Mouse (Mus musculus): Measurements from ENCODE around the gene Ubc.

The Ubc gene

DNA sequence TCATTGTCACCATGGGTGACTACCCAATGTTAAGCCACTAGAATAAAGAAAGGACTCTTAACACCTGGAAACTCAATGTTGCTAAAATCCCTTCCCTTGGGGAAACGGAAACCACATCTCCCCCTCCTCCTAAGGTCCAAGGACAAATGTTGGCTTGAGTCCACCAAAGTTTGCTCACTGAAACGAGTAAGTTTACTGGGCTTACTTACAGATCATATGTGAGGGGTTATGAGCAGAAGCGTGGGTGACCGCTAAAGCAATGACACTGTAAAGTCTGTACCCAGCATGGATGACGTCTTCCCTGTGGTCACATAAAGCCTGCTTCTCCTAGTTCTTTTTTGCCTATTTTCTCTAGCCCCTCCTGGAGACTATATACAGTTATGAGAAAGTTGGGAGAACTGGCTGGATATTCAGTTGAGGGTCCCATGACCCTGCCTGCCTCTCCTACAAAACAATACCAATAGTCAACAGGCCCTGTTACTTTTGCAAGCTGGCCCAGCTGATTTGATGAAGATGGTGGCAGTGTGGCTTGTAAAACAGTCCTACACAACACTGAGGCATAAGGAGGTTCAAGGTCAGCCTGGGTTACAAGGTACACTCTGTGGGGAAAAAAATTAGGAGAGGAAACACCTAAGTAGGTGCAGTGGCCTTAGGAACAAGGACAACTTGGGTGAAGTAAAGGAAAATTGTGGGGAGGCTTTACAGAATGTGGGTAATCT, 7.9 kb downstream of the Ubc start:
- DNase-seq: no peak

DNA sequence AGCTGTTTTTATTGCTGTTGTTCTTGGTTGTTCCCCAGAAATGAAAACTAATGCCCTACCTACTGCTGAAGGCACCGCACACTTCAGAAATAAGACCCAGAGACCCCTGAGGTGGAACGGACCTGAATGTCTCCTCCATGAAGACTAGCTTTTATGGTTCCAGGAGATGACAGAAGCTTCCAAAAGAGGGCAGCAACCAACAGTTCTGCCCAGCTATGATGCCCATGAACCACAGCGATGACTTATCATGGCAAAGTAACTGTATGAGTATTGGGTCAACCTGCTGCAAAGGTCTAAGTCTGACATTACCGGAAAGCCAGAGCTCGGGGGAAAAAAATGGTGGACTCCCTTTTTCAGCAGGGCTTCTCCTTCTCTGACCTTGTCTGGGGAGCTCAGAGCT, 11.1 kb downstream of the Ubc start:
- no peak for DNase-seq

DNA sequence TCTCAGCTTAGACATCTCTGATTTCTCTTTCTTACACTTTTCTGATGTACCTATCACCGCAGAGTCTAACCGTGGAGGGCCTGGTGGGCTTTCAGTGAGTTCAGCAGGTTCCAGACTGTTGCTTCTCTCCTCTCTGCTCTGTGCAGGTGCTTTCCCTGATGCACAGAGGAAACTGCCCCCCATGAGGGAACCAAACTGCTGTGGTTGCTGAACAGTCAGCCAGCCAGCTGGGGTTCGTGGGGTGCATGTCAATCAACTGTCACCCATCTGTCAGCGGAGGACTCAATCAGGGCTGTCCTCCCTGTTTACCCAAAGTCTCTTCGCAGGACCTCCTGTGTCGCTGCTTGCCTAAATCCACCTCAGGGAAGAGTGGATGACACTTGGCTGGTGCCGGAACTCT, 12.8 kb downstream of the Ubc start:
- no peak for DNase-seq

DNA sequence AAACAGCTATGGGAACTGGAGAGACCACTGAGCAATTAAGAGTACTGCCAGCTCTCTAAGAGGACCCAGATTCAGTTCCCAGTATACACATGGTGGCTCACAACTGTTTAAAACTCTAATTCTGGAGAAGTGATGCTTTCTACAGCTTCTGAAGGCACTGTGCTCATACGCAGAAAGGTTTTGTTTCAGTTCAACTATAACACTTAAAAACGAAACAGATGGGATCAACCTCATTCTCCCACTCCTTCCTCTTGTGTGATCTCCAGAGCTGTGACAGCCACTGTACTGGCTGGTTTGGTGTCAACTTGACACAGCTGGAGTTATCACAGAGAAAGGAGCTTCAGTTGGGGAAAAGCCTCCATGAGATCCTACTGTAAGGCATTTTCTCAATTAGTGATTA, 14.1 kb downstream of the Ubc start:
- DNase-seq: no peak

DNA sequence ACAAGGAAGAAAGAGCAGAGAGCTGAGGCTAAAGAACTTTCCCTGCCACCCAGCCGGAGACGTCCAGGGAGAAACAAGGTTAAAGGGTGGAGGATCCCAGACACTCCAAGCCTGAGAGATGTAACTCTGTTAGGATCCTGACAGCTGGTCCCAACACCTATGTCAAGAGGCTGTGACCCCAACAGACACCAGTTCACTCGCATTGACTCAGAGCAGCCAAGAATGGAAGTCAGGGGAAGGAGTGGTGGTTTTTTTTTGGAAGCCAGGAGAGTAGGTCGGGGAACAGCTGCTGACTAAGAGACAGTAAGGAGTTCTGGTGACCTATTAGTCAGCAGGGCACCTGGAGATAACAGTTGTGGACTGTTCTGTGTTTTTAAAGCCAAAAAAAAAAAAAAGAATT, 18.0 kb downstream of the Ubc start:
- DNase-seq: no peak

DNA sequence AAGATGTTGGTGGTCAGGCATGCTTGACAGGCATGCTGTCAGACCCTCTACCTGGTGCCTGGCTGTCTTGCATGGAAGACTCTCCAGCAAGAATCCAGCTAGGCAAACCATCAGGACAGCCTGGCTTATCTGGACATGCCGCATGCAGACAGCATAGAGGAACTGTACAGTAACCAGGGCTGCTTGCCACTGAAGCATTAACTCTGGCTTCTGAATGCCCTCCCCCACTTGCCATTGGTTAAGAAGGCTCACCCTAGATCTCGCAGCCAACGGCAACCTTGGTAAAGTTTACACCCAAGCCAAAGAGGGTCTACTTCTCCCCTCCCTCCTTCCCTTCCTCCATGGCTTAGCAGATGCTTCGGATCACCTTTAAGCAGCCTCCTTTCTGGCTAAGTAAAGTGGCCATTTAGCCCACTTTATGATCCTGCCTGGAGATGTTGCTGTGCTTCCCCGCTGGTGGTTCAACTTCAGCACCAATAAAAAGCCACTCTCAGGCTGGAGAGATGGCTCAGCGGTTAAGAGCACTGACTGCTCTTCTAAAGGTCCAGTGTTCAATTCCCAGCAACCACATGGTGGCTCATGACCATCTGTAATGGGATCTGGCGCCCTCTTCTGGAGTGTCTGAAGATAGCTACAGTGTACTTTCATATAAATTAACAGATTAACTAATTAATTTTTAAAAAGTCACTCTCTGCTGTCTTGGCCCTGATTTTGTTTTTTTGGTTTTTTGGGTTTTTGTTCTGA, 18.9 kb downstream of the Ubc start:
- no peak for DNase-seq

DNA sequence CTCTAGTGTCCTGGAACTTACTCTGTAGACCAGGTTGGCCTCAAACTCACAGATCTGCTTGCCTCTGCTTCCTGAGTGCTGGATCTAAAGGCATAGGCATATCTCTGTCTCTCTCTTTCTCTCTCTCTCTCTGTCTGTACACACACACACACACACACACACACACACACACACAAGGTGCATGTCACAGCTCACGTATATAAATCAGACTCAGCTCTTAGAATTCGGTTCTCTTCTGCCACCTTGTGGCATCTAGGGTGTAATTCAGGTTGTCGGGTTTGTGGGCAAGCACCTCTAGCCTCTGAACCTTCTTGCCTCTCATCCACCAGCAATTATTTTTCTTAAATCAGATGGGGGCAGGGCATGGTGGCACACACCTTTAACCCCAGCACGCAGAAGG, 21.4 kb downstream of the Ubc start:
- DNase-seq: peak; percentile 80

DNA sequence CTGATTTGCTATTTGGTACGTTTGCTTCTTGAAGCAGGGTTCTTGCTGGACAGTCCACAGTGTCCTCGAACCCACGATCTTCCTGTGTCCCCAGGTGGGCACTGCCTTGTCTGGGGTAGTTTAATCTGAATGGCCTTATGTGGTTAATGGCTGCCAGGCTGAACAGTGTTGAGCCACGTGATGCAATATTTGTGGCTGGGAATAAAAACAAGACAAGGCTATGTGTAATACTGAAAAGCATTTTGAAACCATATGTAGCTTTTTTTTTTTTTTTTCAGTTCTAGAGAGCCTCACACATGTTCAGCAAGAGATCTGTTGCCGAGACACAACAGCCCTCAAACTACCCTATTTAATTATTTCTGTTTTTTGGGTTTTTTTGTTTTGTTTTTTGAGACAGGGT, 21.8 kb downstream of the Ubc start:
- no peak for DNase-seq

DNA sequence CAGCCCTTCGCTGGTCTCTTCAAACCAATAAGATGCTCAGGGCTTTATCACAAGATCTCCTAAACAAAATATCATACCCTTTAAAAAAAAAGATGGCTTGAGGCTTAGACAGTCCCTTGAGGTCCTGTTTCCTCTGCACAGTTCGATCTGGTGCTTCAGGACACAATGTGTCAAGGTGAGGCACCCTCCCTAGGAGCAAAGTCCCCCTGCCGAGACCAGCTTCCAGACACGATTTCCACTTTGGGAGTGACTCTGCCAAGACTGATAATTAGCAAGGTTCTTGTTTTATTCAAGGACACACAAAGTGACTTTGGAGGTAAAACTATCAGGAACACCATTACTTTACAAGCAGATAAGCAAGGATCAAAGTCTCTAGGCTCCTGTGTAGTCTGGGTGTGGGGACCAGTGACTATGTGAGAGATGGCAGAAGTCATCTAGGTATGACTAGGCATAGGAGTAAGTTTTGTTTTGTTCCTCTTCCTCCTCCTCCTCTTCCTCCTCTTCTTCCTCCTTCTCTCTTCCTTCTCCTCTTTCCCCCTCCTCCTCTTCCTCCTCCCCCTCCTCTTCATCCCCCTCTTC, 25.1 kb downstream of the Ubc start:
- DNase-seq: no peak

DNA sequence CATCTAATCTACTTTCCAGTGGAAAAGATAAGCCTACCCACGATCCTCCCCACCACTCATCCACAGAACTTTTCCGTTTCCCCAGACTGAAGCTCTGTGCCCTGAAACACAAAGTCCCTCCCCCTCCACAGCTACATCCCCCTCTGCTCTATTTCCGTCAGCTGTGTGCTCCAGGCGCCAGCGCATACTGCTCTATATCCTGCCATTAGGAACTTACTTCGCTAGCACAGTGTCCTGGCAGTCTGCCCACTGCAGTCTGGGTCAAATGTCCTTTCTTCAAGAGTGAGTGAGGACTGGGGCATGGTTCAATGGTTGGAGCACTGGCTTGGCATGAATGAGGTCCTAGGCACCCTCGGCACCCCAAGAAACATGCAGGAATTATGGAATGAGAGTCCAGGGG, 26.1 kb downstream of the Ubc start:
- peak; percentile 62 for DNase-seq

DNA sequence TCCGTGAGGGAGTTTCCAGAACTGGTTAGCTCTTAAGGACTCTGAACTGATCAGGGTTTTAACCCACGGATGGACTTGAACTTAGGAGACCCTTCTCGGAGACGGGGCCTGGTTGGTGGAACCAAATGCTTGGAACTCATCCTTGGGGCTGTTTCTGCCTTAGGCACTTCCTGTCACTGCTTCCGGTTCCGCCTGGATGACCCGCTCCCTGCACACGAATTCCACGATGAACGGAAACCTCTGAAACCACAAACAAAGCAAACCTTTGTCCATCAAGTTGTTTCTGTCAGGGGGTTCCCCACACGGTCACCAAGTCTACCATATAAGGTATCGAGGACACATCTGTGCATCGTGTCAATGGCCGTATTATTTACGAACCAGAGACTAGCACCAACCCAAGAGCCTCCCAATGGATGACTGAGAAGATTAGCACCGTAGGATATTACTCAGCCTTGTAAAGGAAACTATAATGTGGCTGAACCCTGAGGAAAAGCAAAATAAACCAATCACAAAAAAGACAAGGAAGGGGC, 29.0 kb downstream of the Ubc start:
- no peak for DNase-seq

DNA sequence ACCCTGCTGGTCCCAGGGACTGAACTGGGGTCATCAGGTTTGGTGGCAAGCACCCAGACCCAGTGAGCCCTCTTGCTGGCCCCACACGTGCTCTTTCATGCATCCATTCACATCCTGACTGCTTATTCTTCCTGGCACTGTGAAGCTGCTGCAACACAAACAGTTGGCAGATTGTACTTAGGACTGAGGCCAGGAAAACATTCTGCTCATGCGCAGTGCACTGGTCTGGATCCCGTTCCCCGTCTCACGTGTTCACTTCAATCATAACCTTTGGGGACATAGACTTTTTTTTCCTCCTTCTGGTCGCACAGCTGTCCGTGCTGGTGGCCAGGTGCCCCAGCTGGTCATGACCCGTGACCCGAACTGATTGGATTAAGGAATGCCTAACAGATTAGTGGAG, 29.4 kb downstream of the Ubc start:
- no peak for DNase-seq

DNA sequence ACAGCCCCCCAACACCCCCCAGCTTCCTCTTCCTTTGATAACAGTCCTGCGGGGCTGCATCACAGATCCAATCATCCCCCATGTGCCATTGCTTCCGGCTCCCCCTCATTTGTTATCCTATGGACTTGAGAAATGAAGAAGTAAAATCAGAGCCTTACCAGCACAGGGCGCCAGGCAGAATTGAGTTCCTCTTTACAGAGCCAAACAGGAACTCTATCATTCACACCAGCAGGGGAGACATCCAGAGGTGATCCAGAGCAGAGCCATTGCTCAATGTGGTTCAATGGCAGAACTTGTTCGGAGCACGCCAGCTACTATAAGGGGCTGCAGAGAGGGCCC, 31.8 kb downstream of the Ubc start:
- no peak for DNase-seq

DNA sequence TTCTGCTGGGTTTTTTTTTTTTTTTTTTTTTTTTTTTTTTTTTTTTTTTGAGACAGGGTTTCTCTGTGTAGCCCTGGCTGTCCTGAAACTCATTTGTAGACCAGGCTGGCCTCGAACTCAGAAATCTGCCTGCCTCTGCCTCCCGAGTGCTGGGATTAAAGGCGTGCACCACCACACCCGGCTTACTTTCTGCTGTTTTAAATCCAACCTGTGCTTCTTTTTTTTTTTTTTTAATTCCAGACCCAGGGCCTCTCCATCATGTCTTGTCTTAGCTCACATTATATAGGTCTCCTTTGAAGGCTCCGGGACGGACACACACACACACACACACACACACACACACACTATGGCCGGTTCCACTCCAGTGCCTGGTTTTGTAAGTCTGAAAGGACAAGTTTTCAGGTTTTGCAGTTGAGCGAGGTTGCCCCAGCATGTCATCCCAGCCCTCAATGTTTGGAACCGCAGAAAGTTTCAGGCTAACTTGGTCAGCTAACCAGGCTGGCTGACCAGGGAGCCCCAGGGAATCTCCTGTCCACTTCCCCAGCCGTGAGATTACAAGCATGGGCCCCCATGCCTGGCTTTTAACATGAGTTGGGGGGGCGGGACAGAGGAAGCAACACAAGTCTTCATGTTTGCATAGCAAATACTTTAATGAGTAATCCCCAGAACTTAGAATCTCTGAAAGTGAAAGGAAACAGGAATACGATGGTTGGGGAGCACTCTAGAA, 32.3 kb downstream of the Ubc start:
- DNase-seq: no peak

DNA sequence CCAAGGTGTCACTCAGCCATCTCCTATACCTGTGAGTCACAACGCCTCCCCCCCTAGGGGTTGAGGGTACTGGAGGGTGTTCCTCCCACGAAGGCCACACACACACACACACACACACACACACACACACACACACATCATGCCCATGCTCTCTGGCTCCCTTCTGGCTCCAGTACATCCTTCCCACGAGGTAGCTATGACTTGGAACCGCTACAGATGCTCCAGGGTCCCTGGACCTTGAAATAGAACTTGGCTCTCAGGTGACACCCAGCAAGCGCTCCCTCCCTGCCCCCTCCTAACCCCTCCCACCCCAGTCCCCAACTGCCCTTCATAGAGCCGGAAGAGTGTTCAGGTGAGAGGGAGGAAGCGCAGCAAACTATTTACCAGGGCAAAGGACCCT, 34.4 kb downstream of the Ubc start:
- no peak for DNase-seq

DNA sequence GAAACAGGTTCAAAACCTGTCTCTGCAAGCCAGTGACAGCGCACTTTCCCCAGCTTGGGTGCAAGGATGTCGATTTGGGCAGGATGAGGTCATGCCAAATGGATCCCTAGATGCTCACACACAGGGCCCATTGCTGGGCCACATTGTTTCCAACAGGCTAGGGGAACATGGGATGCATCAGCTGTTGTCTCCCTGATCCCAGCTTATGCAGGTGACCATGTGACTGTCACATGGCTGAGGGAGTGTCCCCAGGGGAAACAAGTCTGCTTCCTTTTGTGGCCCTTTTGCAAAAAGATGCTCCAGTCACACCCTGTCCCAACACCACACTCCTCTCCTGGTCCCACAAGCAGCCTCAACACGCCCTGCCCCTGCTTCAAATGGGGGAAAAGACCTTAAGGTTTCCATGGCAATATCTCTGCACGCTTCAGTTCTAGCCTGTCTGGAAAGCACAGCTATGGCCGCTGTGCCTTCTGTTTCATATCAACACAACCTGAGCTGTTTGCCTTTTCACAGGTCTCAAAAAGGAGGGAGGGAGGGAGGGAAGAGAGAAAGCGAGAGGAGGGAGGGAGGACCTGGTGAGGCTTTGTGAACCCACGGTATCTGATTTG, 35.0 kb downstream of the Ubc start:
- DNase-seq: no peak

DNA sequence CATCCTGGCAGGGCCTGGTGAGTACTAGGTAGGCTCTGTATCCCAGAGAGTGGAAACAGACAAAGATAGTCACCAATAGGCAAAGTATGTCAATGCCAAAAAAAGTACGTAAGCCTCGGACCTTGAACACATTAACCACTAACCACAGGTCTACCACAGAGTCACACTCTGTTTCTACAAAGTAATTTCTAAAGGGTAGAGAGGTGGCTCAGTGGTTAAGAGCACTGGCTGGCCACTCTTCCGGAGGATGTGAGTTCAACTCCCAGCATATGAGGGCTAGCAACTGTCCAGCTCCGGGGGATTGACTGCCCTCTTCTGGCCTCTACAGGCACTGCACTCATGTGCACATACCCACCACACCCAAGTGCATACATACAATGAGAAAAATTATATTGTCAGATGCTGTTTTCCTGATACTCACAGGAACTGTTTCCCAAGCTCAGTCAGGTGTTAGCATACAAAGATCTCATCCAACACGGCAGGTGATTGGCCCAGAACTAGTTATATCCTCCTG, 37.2 kb downstream of the Ubc start:
- no peak for DNase-seq

DNA sequence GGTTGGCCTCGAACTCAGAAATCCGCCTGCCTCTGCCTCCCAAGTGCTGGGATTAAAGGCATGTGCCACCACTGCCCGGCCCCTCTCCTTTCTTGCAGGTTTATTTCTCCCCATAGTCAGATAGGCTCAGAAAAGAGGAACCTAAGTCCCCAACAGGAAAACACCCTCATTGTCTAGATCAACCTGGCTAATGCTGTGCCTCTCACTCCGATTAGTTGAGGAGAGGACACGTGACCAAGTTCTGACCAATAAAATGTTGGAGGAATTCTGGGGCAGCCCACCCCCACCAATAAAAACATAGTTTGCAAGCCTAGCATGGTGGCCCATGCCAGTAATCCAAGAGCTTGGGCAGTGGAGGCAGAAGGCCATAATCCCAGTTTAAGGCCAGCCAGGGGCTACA, 38.1 kb downstream of the Ubc start:
- DNase-seq: no peak

DNA sequence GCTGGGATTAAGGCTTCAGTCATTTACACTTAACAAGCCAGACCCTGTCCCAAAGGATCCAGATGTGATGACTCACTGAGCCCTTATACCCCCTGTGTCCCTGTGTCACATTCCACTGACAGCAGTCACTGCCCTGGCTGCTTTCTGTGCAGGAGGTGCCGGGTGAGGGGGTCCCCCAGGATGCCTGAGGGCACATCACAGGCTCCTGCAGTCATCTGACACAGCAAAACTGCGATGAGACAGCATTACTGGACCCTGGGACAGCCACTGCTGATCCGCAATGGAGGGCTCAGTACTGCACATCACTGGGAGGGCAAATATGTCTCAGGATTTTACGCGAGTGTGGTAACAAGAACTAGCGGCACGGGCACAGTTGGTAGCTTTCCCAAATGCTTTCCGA, 38.9 kb downstream of the Ubc start:
- DNase-seq: no peak

DNA sequence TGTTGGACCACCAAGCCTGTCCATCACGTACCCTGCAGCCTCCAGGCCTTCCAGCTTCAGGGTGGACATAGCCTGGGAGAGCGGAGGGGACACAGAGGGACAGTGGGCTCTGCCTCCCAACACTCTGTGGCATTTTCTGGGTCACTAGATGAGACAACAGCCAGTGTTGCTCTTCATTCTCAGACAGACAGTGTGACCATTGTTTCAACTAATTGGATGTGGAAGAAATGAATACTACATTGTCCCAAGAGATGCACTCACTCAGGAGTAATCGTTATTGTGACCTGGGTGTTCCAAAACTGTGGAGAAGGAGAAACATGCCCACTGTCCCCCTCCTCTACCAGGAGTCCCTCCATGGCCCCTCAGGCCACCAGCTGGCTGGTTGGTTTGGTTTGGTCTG, 40.6 kb downstream of the Ubc start:
- no peak for DNase-seq

DNA sequence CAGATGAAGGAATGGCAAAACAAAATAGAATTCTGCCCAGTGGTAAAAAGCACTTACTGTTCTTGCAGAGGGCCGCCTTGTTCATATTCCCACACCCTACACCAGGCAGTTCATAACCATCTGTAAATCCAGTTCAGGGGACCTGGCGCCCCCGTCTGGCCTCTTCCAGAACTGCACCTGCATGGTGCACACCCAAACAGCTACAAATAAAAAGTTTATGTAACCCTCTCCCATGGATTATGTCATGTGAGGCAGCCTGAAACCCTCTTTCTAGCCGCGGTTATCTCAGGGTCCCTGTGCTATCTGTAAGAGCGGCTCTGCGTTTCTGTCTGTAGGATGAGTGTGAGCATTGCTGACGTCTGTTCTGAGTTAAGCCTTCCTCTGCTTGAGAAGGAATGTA, 41.5 kb downstream of the Ubc start:
- peak; percentile 68 for DNase-seq

DNA sequence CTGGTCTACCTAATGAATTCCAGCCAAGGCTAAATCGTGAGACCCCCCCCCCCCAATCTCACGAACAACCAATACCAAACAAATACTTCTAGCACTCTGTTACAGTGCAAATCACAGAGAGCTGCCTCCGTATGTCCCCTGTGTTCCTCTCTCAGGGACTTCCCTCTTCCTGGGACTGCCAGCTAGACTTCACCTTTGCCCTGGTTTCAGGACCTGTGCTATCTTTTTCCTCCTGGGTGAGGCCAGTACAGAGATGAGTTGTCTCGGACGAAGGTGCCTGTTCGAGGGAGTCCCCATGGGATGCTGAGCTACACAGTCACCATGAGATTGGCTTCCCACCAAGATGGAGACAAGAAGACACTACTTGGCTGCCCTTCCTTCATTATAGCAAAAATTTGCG, 41.9 kb downstream of the Ubc start:
- DNase-seq: no peak

DNA sequence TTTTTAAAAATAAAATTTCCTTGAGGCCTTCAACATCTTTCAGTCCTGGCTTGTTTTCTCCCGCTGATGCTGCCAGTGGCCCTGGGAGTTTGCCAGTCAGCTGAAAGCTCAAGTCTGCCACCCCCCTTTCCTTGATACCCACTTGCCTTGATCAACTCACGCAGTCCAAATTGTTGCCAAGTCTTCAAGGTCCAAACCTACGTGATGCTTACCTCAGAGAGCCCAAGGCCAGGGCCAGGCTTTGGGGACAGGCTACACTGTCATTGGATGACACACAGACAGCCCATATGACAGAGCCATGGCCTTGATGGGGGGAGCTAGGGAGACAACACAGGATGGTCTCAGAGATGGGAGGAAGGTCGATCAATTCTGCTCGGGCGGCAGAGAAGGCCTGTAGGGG, 45.7 kb downstream of the Ubc start:
- DNase-seq: no peak

Measured in lung, postnatal 10 days (tissue).